Mouse (Mus musculus): ENCODE measurements around the gene Otud7a. TPM values are rescaled to one million over a fixed set of nuclear protein-coding genes. Genes with fewer than 3 reads are reported as not detected.

Gene Otud7a
- 8.8 and 16.0 TPM in 2 replicates for polyA plus RNA-seq (2012; rRNA removed)

DNA sequence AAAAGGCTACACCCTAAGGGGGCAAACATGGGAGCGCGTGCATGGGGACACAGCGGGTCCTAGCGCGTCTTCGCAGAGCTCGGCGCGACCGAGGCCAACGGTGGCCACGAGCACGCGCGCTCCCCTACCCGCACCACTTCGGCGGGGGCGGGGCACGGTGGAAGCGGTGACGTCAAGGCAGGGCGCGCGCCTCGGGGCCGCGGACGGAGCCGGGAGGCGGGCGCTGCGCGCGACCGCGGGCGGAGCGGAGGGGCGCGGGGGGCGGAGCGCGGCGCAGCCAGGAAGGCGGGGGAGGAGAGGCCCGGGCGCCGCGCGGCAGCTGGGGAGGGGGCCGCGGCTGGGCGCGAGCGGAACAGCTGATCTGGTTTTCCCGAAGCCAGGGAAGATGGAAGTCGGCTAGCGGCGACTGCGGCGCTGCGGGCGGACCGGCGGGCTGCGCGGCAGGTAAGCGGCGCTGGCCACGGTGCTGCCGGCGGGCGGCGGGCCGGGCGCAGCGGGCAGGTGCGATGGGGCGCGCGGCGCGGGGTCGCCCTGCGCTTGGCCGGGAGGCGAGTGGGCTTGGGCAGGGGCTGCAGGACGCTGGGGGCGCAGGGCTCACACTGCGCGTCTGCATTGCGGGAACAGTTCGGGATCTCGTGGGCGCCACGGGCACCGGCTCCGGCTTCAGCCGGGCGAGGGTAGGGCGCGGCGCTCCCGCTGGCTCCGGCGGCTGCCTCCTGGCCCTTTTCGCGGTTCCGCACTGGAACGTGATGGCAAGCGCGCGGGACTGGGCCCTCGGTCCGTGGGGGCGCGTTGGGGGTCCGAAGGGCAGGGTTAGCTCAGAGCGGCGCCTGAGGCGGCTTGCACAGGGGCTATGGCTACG lies at the start of gene Otud7a:
Gene Otud7a (plus strand): TSS at position 268 of the 862 bp plus-strand sequence.
- peak; percentile 95 for DNase-seq (ENCODE audit: low read depth)
- TF ChIP-seq POLR2A (IDR thresholded peaks at IDR 0.05; ENCODE audit: borderline replicate concordance, extremely low read depth, insufficient read depth, insufficient read length, poor library complexity, severe bottlenecking): peak; percentile 30
- TF ChIP-seq CTCF (IDR thresholded peaks at IDR 0.05; ENCODE audit: borderline replicate concordance, extremely low read depth, insufficient read depth, insufficient read length): no peak

DNA sequence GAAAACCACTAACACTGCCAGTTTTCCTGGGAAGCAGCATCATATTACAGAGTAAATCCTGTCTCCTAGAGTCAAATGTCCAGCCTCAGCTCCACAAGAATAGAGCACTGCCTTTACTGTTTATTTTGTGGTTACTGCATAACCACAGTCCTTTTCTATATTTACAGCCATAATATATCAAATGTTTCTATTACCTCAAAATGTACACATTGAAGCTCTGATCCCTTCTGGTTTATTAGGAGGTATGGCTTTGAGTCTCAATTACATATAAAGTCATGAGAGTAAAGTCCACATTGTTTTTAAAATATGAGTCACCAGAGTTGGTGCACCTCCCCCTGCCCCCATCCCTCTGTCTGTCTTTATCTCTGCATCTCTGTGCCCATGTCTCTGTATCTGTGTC lies 38.6 kb upstream of the Otud7a start:
- no peak for DNase-seq (ENCODE audit: low read depth)
- TF ChIP-seq POLR2A (IDR thresholded peaks at IDR 0.05; ENCODE audit: borderline replicate concordance, extremely low read depth, insufficient read depth, insufficient read length, poor library complexity, severe bottlenecking) (no peak), CTCF (IDR thresholded peaks at IDR 0.05; ENCODE audit: borderline replicate concordance, extremely low read depth, insufficient read depth, insufficient read length) (no peak)

DNA sequence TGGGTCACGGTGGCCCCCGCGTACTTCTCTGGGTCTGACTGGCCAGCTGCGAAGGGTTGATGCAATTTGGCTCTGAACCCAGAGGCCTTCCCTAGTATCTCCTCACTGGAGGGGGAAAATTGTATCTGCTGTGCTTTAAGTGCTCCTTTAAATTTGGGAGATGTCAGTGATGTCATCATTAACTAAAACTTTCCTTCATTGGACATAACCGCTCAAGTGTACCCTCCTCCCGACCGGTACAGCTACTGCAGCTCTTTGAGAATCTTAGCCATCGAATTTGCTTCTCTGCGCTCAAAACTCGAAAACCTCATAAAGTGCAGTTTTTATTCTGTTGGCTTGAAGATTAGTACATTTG lies 772 bp downstream of the Otud7a start:
- peak; percentile 33 for DNase-seq (ENCODE audit: low read depth)
- TF ChIP-seq CTCF (IDR thresholded peaks at IDR 0.05; ENCODE audit: borderline replicate concordance, extremely low read depth, insufficient read depth, insufficient read length) (no peak), POLR2A (IDR thresholded peaks at IDR 0.05; ENCODE audit: borderline replicate concordance, extremely low read depth, insufficient read depth, insufficient read length, poor library complexity, severe bottlenecking) (no peak)

DNA sequence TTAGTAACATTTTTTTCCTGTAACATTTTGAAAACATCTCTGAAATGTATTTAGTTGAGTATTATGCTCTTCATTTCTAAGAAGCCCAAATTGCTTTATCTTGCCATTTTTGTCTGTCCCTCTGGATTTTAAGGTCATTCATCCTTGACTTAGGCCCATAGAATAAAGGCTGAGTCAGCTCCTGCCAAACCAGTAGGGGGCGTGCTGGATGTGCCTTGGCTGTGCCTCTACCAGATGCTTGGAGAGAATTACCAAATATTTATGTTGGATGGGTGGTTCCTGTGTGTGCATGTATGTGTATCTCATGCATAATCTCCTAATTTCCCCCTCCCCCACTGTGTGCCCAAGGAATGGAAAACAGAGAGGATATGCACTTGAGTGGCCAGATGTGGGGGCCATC lies 2.4 kb downstream of the Otud7a start:
- TF ChIP-seq POLR2A (IDR thresholded peaks at IDR 0.05; ENCODE audit: borderline replicate concordance, extremely low read depth, insufficient read depth, insufficient read length, poor library complexity, severe bottlenecking) (no peak), CTCF (IDR thresholded peaks at IDR 0.05; ENCODE audit: borderline replicate concordance, extremely low read depth, insufficient read depth, insufficient read length) (peak; percentile 27; the same call in 1 of the 2 replicates)
- no peak for DNase-seq (ENCODE audit: low read depth)

DNA sequence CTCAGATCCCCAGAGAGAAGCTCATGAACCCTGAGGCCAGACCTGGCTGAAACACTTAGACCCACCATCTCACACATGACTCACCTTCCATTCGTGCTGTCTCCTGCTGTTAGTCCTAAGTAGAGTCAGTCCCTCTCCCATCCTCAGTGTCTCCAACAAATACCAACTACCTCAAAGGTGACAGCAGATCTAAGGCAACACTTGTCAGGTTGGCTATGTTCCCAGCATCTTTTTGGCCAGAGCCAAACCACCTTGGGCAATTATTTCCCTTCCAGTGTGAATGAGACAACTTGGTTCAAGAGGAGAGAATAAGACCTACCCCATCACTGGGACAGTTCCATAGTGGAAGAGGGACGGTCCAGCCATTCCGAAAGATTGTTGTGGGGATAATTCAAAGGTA lies 10.7 kb downstream of the Otud7a start:
- no peak for DNase-seq (ENCODE audit: low read depth)
- no peak for TF ChIP-seq POLR2A (IDR thresholded peaks at IDR 0.05; ENCODE audit: borderline replicate concordance, extremely low read depth, insufficient read depth, insufficient read length, poor library complexity, severe bottlenecking)
- TF ChIP-seq CTCF (IDR thresholded peaks at IDR 0.05; ENCODE audit: borderline replicate concordance, extremely low read depth, insufficient read depth, insufficient read length): no peak

DNA sequence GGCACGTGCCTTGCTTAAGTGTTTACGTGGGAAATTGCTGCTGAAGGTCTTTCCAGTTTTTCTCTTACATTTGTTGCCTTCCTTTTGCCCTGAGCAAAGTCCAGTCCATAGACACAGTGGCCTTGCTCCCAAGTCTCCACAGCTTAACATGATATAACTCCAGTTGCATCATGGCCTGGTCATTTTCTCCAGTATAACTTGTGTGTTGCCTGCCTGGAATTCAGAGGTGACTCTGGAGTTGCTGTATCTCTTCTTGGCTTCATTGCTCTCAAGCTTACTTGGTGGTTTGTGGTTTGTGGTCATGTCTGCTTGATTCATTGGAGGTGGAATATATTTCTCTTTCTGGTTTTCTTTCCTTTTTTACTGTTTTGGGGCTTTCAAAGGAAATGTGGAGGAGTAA lies 17.7 kb downstream of the Otud7a start:
- DNase-seq (ENCODE audit: low read depth): no peak
- no peak for TF ChIP-seq CTCF (IDR thresholded peaks at IDR 0.05; ENCODE audit: borderline replicate concordance, extremely low read depth, insufficient read depth, insufficient read length)
- no peak for TF ChIP-seq POLR2A (IDR thresholded peaks at IDR 0.05; ENCODE audit: borderline replicate concordance, extremely low read depth, insufficient read depth, insufficient read length, poor library complexity, severe bottlenecking)

DNA sequence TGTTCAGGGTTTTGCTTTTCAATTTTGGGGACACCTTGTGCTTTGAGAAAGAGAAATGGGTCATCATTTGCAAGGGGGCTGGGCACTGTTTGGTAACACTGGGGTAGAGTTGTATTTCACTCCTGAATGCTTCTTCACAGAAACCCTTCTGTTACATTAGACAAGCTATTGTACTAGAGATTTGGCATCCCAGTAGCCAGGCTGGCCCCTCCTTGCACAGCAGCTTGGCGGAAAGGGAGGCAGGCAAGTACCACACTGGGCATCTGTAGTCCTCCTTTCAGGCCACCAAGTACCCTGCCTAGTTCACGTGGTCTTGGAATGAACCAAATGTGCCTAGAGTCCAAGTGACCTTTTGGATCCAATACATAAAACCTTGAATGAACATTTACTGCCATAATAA lies 18.1 kb downstream of the Otud7a start:
- TF ChIP-seq CTCF (IDR thresholded peaks at IDR 0.05; ENCODE audit: borderline replicate concordance, extremely low read depth, insufficient read depth, insufficient read length) (no peak), POLR2A (IDR thresholded peaks at IDR 0.05; ENCODE audit: borderline replicate concordance, extremely low read depth, insufficient read depth, insufficient read length, poor library complexity, severe bottlenecking) (no peak)
- peak; percentile 9 for DNase-seq (ENCODE audit: low read depth)

DNA sequence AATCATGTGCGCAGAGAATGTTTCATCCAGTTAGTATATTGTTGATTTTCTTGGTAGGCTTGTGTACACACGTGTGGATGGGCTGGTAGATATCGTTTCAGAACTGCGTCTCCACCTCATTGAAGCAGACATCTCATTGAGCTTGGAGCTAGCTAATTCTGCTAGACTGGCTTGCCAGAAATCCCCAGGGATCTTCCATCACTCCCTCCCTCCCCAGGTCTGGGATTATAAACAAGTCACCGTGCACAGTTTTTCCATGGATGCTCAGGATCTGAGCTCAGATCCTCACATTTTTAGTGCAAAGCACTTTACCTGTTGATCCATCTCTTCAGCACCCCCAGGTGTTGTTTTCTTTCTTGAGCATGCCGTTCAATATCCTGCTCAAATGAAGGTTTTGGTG lies 22.2 kb downstream of the Otud7a start:
- TF ChIP-seq CTCF (IDR thresholded peaks at IDR 0.05; ENCODE audit: borderline replicate concordance, extremely low read depth, insufficient read depth, insufficient read length): no peak
- no peak for TF ChIP-seq POLR2A (IDR thresholded peaks at IDR 0.05; ENCODE audit: borderline replicate concordance, extremely low read depth, insufficient read depth, insufficient read length, poor library complexity, severe bottlenecking)

DNA sequence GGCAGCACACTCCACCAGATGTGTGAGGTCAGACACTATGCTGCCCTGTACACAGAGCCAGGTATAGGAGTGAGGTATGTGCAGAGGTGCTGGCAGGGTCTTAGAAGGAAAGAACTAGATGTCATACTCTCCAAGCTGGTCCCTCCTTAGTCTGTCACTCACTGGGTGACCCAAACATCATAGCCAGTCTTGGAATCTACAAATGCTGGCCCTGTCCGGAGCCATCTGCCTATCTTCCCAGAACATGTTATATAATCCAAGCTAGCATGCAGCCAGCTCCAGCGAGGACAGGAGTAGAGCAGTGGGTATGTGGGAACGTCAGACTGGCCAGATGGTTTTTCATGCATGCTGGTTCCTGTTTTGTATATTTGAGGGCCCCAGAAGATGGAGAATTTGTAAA lies 23.7 kb downstream of the Otud7a start:
- TF ChIP-seq CTCF (IDR thresholded peaks at IDR 0.05; ENCODE audit: borderline replicate concordance, extremely low read depth, insufficient read depth, insufficient read length) (no peak), POLR2A (IDR thresholded peaks at IDR 0.05; ENCODE audit: borderline replicate concordance, extremely low read depth, insufficient read depth, insufficient read length, poor library complexity, severe bottlenecking) (no peak)
- DNase-seq (ENCODE audit: low read depth): no peak

More for the DNA sequence above, 22.2 kb downstream of the Otud7a start:
- no peak for DNase-seq (ENCODE audit: low read depth)

DNA sequence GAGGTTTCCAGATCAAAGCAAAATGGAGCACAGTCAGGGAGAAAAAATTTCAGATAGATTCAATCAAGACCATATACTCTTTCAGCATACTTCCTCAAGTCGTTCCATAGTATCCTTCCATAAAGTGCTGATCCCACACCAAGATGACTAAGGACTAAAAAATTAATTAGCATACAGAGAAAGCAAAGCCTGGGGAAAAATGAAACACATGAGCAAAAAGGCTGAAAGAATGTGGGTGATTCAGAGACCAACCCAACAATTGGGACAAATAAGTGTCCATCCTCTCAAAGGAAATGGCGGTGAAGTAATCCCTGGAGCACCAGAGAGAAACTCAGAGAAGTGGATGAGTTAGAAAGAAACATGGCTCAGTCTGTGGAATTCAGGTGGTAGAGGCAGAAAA lies 38.5 kb downstream of the Otud7a start:
- TF ChIP-seq POLR2A (IDR thresholded peaks at IDR 0.05; ENCODE audit: borderline replicate concordance, extremely low read depth, insufficient read depth, insufficient read length, poor library complexity, severe bottlenecking) (no peak), CTCF (IDR thresholded peaks at IDR 0.05; ENCODE audit: borderline replicate concordance, extremely low read depth, insufficient read depth, insufficient read length) (no peak)
- no peak for DNase-seq (ENCODE audit: low read depth)

DNA sequence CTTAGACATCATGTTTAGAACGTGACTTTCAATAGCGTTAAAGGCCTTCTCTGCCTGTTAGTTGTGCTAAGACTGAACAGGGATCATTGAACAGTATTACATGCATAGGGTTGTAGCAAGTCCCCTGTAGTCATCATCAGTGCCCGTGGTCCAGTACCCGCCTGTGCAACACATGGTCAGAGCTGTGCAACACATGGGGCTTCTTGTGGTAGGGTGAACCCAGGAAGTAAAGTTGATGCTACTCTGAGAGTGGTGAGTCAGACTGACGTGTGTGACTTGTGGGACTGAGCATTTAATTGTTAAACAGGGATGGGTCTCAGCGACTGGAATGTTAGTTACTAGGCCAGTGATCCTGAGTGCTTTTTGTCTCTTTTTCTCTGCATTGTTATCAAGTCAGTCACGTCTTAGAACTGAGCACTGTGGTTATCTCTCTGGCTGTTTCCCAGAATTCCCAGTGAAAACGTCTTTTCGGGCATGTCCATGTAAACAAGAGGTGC lies 52.5 kb downstream of the Otud7a start:
- no peak for TF ChIP-seq CTCF (IDR thresholded peaks at IDR 0.05; ENCODE audit: borderline replicate concordance, extremely low read depth, insufficient read depth, insufficient read length)
- TF ChIP-seq POLR2A (IDR thresholded peaks at IDR 0.05; ENCODE audit: borderline replicate concordance, extremely low read depth, insufficient read depth, insufficient read length, poor library complexity, severe bottlenecking): no peak
- no peak for DNase-seq (ENCODE audit: low read depth)

DNA sequence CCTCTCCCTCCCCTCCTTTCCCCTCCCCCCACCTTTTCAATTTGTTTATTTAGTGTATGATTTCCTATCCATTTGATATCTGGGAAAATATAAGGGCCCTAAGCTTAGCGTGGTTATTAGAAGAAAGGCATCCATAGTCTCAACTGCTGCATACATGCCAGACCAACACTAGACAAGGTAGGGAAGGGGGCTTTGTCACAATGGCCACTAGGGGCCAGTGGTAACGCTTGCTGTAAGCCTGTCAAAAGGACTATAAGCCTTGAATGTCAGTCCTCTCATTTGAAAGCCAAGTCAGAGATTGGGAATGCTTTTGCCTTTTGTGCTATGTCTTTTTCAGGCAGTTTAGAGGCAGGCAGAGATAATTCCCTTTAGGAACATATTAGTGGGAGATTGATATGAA lies 59.7 kb downstream of the Otud7a start:
- DNase-seq (ENCODE audit: low read depth): peak; percentile 65
- peak; percentile 67; the same call in 1 of the 2 replicates for TF ChIP-seq CTCF (IDR thresholded peaks at IDR 0.05; ENCODE audit: borderline replicate concordance, extremely low read depth, insufficient read depth, insufficient read length)
- TF ChIP-seq POLR2A (IDR thresholded peaks at IDR 0.05; ENCODE audit: borderline replicate concordance, extremely low read depth, insufficient read depth, insufficient read length, poor library complexity, severe bottlenecking): no peak

Measured in brain, embryonic 14.5 days (tissue).